Mouse (Mus musculus) kidney, postnatal 14 days (tissue): ENCODE measurements around the gene Vti1a.

Experiments used
- DNase-seq: peaks from one replicate; pipeline ENCODE4 v3.0.0; 2022; ENCODE audit warnings: mixed read lengths

Gene Vti1a

GRCm38 (mm10) chr19:55530041-55530440 lies 213.9 kb downstream of the Vti1a start:
- DNase-seq, result no peak

DNA sequence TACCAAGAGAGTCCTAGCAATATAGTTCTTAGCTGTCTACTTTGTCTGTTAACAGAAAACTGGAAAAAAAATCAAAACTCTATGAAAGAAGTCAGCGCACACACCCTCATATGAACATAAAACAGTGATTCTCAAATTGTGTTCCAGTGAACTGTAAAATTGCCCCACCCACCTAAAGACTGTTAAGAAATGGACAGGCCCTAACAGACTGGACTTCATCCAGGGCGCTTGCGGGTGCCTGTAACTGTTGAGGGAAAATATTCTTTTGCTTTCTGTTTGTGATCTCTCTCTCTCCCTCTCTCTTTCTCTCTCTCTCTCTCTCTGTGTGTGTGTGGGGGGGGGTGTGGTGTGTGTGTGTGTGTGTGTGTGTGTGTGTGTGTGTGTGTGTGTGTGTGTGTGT lies 216.6 kb downstream of the Vti1a start:
- DNase-seq, result no peak

DNA sequence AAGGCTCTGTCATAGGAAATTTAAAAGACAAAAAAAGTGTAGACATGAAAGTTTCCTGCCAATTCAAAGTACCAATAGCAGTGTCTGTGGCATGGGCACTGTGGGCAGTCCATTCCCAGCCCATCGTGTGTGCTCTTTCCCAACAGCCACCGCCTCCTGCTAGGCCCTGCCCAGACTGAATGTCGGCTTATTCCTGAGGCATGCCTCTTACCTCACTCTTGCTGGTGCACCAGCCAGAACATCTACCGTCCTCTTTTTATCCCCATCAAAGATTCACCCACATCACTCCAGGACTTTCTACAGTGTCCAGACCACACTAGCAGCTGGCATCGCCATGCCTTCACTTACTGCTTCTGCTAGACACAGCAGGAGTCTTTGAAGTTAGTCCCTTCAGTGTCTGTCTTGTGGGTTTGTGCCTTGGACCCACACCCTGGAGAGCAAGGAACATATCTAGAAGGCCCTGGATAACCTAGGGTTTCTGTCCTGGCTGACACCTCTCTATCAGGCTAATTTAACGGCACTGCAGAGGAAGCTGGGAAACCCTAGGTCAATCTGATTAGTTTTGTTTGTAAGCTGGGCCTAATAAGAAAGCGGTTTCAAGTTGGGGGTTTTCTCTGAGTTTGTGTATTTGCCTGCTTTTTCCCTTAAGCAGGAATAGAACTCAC lies 220.3 kb downstream of the Vti1a start:
- DNase-seq, result no peak

DNA sequence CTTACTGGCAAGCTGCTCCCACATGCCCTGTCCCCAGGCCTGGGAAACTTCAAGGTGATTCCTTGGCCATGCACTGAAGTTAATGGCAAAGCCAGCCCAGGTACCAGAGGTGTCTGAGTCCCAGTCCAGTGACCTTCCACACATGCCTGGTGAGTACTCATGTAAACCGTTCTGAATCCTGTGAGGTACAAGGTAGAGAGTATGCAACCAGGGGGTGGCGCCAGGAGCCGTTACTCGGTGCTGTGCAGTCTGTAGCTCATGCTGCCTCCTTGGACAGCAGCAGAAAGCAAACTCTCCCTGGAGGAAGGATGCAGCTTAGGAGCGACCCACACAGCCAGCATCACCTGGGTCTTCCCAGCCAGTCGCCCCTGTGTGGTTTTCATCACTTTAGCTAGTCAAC lies 221.6 kb downstream of the Vti1a start:
- DNase-seq, result peak; percentile 84

GRCm38 (mm10) chr19:55541641-55542040 lies 225.5 kb downstream of the Vti1a start:
- no peak for DNase-seq

DNA sequence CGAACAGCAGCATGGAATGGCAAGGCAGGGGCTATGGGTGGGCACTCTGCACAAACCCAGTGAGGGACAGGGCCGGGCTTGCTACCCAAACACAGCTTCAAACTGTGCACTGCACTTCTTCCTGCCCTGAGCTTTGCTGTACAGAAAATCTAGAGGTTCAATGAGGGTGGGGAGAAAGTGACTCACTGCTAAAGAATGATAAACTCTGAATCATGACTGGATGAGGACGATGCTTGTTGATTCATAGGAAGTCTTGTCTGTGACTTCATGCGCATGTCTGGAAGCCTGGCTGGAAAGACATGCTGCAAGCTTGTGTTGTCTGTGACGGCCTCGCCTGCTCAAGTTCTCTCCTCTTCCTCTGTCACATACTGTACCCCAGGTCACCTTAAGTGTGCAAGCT lies 226.4 kb downstream of the Vti1a start:
- no peak for DNase-seq

DNA sequence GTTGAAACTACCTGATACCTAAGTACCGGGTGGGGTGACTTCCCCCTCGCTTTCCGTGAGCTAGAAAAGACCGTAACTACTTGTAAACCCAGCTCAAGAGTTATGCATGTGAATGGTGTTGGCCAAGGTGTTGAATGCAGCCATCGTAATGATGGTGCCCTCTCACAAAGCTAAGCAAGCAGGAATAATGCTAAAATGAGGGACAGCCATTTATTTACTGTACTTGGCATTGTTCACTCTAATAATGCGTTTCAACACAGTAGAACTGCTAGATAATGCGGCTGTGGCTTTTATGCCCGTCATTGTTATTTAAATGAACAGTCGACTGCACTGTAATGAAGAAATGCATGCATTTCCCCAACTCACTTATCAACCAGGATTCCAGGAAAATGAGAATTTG lies 227.1 kb downstream of the Vti1a start:
- DNase-seq, result no peak

DNA sequence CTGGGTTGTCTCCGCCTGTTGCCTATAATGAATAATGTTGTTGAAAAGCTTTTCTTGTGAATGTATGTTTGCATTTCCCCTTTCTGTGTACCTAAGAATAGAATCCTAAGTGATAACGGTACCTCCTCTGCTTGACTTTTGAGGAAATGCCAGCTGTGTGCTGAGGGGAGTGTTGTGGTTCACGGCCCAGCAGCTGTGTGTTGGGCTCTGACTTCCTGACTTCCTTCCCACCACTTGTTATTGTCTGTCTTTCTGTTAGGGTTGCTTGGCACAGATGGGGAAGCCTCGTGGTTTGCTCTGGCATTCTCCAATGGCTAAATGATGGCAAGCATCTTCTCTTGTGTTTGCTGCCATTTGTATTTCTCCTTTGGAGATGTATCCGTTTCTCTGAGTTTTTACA lies 228.4 kb downstream of the Vti1a start:
- DNase-seq, result no peak

GRCm38 (mm10) chr19:55545529-55545928 lies 229.4 kb downstream of the Vti1a start:
- peak; percentile 89 for DNase-seq

DNA sequence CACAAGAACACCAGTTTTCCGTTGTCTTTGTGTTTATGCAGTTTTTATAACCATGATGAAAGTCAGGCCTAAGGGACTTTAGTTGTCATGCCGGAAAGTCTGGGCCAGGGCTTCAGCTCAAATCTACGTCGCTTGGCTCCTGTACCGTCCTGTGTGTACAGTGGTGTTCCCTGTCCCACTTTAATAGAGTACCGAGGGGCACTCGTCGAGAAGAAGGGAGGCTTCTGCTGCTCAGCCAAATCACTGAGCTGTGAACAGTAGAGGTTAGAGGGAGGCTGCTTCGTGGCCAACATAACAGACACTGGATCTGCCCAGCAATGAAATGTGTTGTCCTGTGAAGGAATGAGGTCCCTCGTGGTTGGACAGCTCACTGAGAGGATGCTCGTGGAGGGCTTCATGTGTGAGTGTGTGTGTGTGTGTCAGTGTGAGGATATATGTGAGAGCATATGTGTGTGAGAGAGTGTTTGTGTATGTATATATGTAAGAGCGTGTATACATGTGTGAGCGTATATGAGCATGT lies 230.0 kb downstream of the Vti1a start:
- DNase-seq, result no peak

DNA sequence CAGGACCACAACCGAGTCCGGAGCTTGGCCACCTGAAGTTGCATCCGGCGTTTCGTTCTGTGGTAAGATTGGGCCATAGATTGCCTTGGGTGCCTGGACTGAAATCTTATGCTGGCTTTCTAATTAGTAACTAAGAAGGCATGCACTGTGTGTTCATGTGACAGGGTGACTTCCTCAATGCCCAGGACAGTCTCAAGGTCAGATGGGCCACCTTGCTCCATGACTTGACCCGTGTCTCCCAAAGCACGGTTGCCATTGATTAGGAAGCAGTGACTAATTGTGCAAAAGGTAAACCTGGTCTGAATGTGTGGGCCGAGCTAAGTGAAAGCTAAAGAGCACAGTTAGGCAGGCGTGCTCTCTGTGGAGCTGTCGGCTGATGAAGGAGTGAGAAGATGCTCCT lies 232.1 kb downstream of the Vti1a start:
- peak; percentile 17 for DNase-seq

DNA sequence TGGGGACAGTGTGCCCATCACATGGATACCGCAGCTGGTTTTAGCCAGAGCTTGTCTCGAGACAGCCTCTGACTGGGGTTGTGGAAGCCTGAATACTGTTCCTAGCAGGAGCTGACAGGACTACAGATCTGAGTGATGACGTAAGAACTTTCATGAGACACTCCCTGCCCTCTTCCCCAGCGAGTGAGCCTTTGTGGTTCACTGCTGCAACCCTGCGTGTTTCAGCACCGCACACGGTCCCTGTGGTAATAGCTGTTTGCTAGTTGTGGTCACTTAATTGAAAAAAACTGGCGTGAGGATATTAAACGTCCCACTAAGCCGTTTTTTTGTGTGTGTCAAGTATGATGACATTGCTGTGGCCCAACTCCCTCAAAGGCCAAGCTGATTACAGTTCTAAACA lies 232.6 kb downstream of the Vti1a start:
- no peak for DNase-seq

DNA sequence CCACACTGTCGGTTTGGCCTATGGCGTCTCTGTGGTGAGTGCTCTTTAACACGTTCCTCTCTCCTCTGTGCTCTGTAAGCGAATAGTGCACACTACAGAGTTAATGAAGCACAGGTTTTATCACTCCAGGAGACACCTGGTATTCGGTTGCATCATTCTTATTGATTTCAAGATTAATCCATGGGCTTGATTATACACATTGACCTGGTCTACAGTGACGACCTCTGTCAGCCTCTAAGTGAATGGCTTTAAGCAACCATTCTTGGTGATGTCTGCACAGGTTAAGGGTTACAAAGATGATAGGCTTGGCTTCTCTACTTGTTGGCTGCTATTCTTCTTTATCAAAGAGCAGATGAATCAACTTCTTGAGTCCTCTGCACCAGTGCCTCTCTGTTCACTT lies 234.1 kb downstream of the Vti1a start:
- no peak for DNase-seq

DNA sequence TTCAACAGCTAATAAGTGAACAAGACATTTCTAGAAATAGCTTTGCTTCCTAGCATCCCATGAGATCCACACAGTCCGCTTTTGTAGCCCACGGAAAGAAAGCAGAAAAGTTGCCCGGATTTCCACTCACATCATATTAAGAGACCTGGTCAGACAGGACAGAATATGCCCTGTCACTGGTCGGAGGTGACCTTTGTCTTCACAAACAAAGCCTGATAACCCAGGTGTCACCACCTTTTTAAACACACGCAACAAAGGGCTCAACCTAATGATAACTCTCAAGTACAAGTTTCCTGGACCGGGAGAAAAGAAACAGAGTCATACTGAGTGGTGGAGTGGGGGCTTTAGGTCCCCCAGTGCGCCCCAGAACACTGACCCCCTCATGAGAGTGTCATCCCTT lies 236.2 kb downstream of the Vti1a start:
- DNase-seq, result no peak

DNA sequence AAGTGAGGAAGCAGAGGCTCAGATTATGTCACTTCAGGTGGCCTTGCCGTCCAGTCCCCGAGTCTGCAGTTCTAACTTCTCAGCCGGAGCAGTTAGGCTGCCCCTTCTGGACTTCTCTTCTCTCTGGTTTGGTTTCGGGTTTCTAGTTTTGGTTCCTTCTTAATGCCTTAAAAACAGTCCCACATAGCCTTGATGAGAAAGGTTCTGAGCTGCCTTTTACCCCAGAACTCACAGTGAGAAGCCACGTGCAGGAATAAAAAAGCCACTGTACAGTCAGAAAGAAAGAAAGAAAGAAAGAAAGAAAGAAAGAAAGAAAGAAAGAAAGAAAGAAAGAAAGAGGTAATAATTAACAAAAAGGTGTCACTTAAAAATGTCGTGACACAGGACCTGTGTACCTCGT lies 236.8 kb downstream of the Vti1a start:
- DNase-seq, result no peak

- no peak for DNase-seq
Measured at GRCm38 (mm10) chr19:55554295-55554694, 238.2 kb downstream of the Vti1a start.

DNA sequence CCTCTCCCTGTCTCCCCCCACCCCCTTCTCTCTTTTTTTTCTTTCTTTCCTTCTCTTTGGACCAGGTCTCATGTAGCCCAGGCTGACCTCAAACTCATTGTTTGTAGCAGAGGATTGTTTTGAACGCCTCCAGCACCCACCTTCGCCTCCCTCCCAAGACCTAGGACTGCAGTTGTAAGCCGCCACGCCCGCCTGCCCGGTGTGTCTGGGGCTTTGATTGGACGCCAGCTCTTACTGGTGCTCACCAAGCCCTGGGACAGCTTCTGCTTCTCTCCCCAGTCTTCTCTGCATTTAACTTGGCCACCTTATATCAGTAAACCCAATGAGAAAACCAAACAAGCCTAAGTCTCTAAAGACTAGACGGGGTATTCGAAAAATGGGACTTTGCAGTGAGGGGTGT lies 238.6 kb downstream of the Vti1a start:
- no peak for DNase-seq

- peak; percentile 70 for DNase-seq
Measured at GRCm38 (mm10) chr19:55556168-55556999, 240.3 kb downstream of the Vti1a start.

- no peak for DNase-seq
Measured at GRCm38 (mm10) chr19:55559331-55559730, 243.2 kb downstream of the Vti1a start.

DNA sequence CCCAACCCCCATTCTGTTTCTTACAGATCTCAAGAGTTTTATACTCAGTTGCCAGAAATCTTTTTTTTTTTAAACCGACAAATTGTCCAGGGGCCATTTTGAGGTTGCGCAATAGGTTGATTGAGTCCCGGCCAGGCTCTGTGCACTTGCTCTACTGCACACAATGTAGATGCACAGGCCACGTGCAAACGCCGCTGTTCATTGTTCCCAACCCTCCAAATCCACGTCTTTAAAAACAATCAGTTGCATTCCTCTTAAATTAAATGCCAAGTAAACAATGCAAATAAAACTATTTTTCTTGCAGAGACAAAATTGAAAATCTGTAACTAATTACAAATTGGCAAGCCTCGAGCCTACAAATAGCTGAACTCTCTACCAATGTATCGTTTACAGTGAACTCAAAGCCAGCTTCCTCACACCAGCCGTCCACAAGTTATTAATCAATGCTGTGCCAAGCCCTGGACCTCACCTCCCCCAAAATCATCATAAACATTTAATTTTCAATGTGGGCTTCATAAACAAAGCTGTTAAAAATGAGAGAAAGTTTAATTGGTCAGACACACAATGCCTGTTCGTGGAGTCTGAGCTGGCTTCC lies 244.1 kb downstream of the Vti1a start:
- DNase-seq, result no peak

- no peak for DNase-seq
Measured at GRCm38 (mm10) chr19:55561469-55561868, 245.4 kb downstream of the Vti1a start.

DNA sequence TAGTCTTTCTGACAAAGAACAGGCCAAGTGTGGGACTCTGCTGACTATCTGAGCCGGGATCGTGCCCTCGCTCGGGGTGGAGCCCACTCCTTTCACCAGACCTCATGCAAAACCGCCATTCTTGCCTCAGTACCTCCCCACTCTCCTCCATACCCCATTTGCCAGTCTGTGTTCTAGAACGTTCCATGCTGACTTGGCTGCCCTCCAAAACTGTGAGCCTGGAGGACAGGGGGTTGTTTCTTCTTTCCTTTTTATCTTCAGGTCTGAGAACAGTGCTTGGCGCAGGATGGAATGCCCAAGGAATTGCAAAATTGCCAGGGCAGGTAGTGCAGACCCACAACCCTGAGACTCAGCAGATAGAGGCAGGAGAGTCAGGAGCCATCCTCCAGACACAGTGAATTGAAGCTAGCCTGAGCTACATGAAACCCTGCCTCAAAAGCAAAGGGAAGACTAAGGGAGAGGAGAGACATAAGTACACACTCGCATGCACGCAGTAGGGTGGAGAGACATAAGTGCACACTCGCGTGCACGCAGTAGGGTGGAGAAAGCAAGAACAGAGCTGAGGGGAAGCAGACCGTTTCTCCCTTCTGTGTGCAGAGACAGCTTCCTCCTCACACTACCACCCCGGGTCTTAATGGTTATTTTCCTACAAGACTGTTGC lies 246.5 kb downstream of the Vti1a start:
- no peak for DNase-seq

- peak; percentile 53 for DNase-seq
Measured at GRCm38 (mm10) chr19:55563148-55563651, 247.1 kb downstream of the Vti1a start.
